Mouse (Mus musculus) lung, embryonic 14.5 days (tissue): ENCODE measurements around the gene Hfe2. TPM values are rescaled to one million over a fixed set of nuclear protein-coding genes. Genes with fewer than 3 reads are reported as not detected.
"Not testable (repeated sequence)": the region's sequence is repeated elsewhere in the genome, so short reads cannot be mapped to it uniquely, and the experiment has no call there.

Source experiments
- ATAC-seq: fragments of 200-750 bp; cut with Nextera tagmentation; 2 replicates; pipeline ENCODE4 v1.8.0; 2017; ENCODE audit warnings: mild to moderate bottlenecking, moderate TSS enrichment, moderate library complexity; ENCODE audit not compliant: insufficient read depth
- DNase-seq: peaks from one replicate; pipeline ENCODE4 v3.0.0-alpha.2; 2015
- H3K27ac ChIP-seq: fragments of 300-500 bp; sonication (generic); 2 replicates; pipeline ENCODE4 v1.5.1; 2014; ENCODE audit warnings: low read depth, mild to moderate bottlenecking, moderate library complexity
- H3K27me3 ChIP-seq: fragments of 300-500 bp; sonication (generic); 2 replicates; pipeline ENCODE4 v1.6.1; 2014; ENCODE audit warnings: low read length, control low read depth; ENCODE audit not compliant: insufficient read depth
- H3K36me3 ChIP-seq: fragments of 300-500 bp; sonication (generic); 2 replicates; pipeline ENCODE4 v1.6.1; 2014; ENCODE audit warnings: control low read depth; ENCODE audit not compliant: insufficient read depth
- H3K4me1 ChIP-seq: fragments of 300-500 bp; sonication (generic); 2 replicates; pipeline ENCODE4 v1.6.1; 2014; ENCODE audit warnings: antibody characterized with exemption, control low read depth; ENCODE audit not compliant: insufficient read depth
- H3K4me2 ChIP-seq: fragments of 300-500 bp; sonication (generic); 2 replicates; pipeline ENCODE4 v1.6.1; 2014; ENCODE audit warnings: mild to moderate bottlenecking
- H3K4me3 ChIP-seq: fragments of 300-500 bp; sonication (generic); 2 replicates; pipeline ENCODE4 v1.5.1; 2014; ENCODE audit warnings: low read depth, low read length
- H3K9ac ChIP-seq: fragments of 300-500 bp; sonication (generic); 2 replicates; pipeline ENCODE4 v1.6.1; 2014
- H3K9me3 ChIP-seq: fragments of 300-500 bp; sonication (generic); 2 replicates; pipeline ENCODE4 v1.6.1; 2016; ENCODE audit warnings: low read depth, low read length, control low read depth
- CTCF ChIP-seq: IDR thresholded peaks from 2 replicates; pipeline ENCODE4 v1.5.1; 2016; ENCODE audit warnings: antibody characterized with exemption, low read depth
- WGBS: fragments of 180-500 bp; shearing (Covaris S2); extraction: QIAGEN DNeasy Blood & Tissue Kit; methylation state at CpG from one replicate; pipeline ENCODE4 v1.1.7; 2014; 5-methylcytosine and 5-hydroxymethylcytosine counted together
- polyA plus RNA-seq: library from polyadenylated mRNA; unstranded; fragments of >200 nt; fragmentation: Nextera tagmentation; extraction: Ambion mirVana; gene quantifications from 2 replicates; pipeline ENCODE4 v1.2.1, GENCODE M21; 2014

Gene Hfe2
- polyA plus RNA-seq, 1 experiment from 2014 or later, result 0.20 TPM

DNA sequence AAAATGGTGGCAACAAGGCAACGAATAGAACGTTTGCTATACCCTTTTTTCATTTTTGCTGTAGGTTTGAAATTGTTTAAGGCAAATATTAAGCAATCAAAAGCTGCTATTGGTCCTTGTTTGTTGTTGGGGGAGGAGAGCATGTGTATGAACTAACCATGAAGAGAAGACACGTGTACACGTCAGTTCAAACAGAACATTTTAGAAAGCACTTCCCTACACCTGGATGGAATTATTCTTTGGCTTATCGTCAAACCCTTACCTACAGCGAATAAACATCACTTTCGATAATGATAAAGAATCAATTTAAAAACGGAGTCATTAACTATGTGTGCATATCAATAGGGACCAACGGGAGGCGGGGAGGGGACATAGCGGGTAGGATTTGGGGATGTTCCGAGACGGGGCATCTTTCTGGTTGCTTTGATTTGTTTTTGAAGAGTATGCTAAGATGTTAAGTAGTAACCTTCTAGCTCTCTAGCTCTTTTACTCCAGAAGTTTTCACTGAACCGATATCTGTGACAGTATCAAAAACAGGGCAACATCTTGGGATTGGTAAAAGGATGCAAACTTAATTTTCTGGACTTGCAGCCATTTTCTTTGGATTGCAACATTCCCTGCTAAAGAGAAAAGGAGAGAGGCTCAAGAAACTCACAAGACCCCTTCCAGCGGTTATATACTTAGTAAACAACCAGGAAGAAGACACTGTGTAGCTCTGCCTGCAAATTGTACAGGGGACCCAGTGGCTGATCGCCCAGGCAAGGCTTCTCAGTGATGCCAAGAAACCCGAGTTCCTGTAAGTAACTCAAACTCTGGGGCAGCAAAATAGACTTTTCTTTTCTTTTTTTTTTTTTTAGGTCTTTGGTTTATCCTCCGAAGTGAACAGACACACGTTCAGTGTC lies 22.5 kb upstream of the Hfe2 start:
- peak overlapping the region; percentile 54 for H3K4me3 ChIP-seq
- WGBS, result under 1% methylated on average over 19 of the region's 19 CpGs
- no peaks in the 10 kb centered on the region for H3K27me3 ChIP-seq
- DNase-seq, result peak; percentile 20
- peak overlapping the region; percentile 87 for H3K4me2 ChIP-seq
- peaks cover 3% of the 10 kb centered on the region; the same call in 1 of the 2 replicates for H3K4me1 ChIP-seq
- H3K36me3 ChIP-seq, result no peaks in the 10 kb centered on the region
- TF ChIP-seq CTCF, result no peak
- H3K9ac ChIP-seq, result peak overlapping the region; percentile 52
- peak overlapping the region; percentile 71 for H3K27ac ChIP-seq
- ATAC-seq, result no peak
- H3K9me3 ChIP-seq, result no peaks in the 10 kb centered on the region

DNA sequence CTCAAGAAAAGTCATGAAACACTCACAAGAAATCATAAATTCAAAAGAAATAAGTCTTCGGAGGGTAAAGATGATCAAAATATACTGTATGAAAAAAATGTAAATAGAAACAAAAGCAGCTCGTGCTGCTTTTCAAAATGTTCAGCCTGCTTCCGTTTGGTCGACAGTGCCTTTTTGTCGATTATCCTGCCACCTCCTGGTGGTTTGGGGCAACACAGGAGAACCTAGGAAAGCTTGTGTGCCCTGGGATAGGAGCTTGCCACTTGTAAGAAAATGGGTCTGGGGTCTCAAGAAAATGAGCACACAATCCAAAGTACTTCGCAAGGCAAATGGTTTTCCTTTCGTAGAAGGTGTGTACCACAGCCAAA lies 21.9 kb upstream of the Hfe2 start:
- no peaks in the 10 kb centered on the region for H3K36me3 ChIP-seq
- H3K9me3 ChIP-seq, result no peaks in the 10 kb centered on the region
- no peak overlapping the region for H3K27ac ChIP-seq
- WGBS, result under 1% methylated on average over 7 of the region's 7 CpGs
- peak overlapping the region; percentile 52 for H3K9ac ChIP-seq
- DNase-seq (peak; percentile 95), ATAC-seq (no peak)
- H3K4me3 ChIP-seq, result peak overlapping the region; percentile 54
- H3K27me3 ChIP-seq, result no peaks in the 10 kb centered on the region
- peaks cover 3% of the 10 kb centered on the region; the same call in 1 of the 2 replicates for H3K4me1 ChIP-seq
- peak overlapping the region; percentile 87 for H3K4me2 ChIP-seq
- TF ChIP-seq CTCF, result peak; percentile 82

DNA sequence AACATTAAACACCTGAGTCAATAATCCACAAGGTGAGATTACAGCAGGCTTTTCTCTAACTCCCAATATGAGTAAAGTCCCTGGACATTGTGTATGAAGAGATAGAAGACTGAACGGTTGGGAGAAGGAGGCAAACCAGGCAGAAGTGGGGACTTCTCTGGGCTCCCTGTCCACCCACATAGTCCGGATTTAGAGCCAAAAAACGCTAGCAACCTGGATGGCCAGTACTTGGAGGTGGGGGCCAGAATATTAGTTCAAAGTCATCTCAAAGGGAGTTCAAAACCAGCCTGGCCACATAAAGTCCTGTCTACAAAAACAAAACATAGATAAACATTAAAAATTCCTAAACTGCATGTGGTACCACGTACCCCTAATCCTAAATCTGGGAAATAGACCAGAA lies 21.0 kb upstream of the Hfe2 start:
- Histone ChIP-seq H3K36me3 (no peaks in the 10 kb centered on the region), H3K9ac (no peak overlapping the region), H3K4me2 (no peak overlapping the region), H3K27me3 (no peaks in the 10 kb centered on the region), H3K4me1 (no peaks in the 10 kb centered on the region), H3K27ac (no peak overlapping the region), H3K4me3 (no peak overlapping the region), H3K9me3 (no peaks in the 10 kb centered on the region)
- no peak for TF ChIP-seq CTCF
- 55% methylated on average over 4 of the region's 4 CpGs for WGBS
- ATAC-seq (no peak), DNase-seq (no peak)

DNA sequence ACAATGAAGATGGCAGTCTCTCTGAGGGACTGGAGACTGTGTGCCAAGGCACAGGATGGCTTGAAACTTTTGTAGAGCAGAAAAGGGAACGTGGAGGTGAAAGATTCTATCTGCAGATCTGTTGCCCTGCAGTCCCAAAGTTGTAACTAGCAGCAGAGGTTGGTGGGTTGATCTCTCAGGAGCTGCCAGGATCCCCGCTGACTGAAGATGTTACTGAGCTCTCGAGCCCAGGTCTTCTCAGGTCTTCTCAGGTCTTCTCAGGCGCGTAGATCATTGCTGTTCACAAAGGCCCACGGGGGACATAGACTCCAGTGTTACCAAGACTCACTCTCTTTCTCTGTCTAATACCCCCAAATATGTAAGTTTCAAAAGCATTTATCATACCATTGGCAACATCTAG lies 20.0 kb upstream of the Hfe2 start:
- no peaks in the 10 kb centered on the region for H3K27me3 ChIP-seq
- H3K4me3 ChIP-seq, result no peak overlapping the region
- no peak overlapping the region for H3K9ac ChIP-seq
- no peak overlapping the region for H3K27ac ChIP-seq
- H3K4me2 ChIP-seq, result no peak overlapping the region
- WGBS, result 88% methylated on average over 6 of the region's 6 CpGs
- no peak for ATAC-seq
- H3K36me3 ChIP-seq, result no peaks in the 10 kb centered on the region
- no peak for DNase-seq
- no peaks in the 10 kb centered on the region for H3K9me3 ChIP-seq
- TF ChIP-seq CTCF, result no peak
- H3K4me1 ChIP-seq, result no peaks in the 10 kb centered on the region

DNA sequence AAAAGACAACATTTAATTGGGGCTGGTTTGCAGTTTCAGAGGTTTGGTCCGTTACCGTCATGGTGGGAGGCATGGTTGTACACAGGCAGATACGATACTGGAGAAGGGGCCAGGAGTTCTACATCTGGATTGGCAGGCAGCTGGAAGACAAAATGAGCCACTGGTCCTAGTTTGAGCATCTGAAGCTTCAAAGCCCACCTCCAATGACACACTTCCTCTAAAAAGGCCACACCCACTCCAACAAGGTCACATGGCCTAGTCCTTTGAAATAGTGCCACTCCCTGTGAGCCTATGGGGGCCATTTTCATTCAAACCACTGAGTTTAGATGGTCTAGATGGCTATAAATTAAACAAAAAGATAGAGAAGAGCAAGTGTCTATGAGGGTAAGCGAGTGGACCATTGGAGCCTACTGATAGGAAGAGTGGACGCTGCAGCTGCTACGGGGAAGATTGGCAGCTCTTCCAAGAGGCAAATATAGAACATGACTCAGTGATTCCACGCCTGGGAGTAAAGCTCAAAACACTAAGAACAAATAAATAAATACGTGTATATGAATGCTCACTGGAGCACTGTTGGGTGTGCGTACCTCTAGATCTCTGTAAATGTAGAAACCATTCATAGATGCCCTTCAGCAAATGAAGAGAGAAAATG lies 18.4 kb upstream of the Hfe2 start:
- no peak overlapping the region for H3K9ac ChIP-seq
- no peaks in the 10 kb centered on the region for H3K36me3 ChIP-seq
- no peaks in the 10 kb centered on the region for H3K4me1 ChIP-seq
- DNase-seq (no peak), ATAC-seq (no peak)
- no peak overlapping the region for H3K4me2 ChIP-seq
- no peaks in the 10 kb centered on the region for H3K9me3 ChIP-seq
- H3K27me3 ChIP-seq, result no peaks in the 10 kb centered on the region
- no peak overlapping the region for H3K27ac ChIP-seq
- H3K4me3 ChIP-seq, result no peak overlapping the region
- WGBS, result 90% methylated on average over 9 of the region's 9 CpGs
- TF ChIP-seq CTCF, result no peak

DNA sequence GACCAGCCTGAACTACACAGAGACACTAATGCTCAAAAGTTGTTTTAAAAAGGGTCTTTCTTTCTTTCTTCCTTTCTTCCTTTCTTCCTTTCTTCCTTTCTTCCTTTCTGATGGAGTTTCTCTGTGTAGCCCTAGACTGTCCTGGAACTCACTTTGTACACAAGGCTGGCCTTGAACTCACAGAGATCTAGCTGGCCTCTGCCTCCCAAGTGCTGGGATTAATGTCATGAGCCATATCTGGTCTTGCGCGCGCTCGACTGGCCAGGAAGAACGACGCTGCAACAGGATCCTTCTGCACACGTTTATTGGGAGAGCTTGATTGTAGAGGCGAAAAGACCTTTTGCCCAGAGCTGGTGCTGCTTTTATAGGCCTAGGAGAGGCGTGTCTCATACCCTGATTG lies 17.0 kb upstream of the Hfe2 start:
- H3K9ac ChIP-seq, H3K4me2 ChIP-seq, H3K27me3 ChIP-seq, ATAC-seq, H3K9me3 ChIP-seq, H3K36me3 ChIP-seq, H3K4me3 ChIP-seq, DNase-seq, H3K4me1 ChIP-seq, H3K27ac ChIP-seq: not testable (repeated sequence)
- 92% methylated on average over 7 of the region's 9 CpGs for WGBS

DNA sequence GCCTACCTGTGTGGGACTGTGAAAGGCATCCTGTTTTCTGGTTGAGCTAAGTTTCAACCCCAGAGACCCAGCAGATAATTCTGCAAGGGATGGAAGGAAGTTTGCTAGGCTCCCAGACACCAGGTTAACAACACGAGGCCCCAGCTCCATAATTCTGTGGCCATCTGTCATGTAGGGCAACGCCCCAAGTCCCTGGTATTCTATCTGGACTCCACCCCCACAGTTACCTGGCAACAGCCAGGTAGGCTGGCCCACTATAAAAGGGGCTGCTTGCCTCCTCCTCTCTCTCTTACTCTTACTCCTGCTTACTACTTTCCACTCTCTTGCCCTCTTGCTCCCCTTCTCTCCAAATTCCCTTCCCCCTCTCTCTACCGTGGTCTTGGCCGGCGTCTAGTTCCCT lies 4.8 kb upstream of the Hfe2 start:
- Histone ChIP-seq H3K9me3 (no peaks in the 10 kb centered on the region), H3K27ac (no peak overlapping the region), H3K27me3 (no peaks in the 10 kb centered on the region), H3K9ac (no peak overlapping the region), H3K4me2 (no peak overlapping the region), H3K4me1 (no peaks in the 10 kb centered on the region), H3K4me3 (no peak overlapping the region), H3K36me3 (no peaks in the 10 kb centered on the region)
- WGBS, result 44% methylated on average over 5 of the region's 5 CpGs
- ATAC-seq (no peak), DNase-seq (no peak)
- TF ChIP-seq CTCF, result no peak
